Mouse (Mus musculus): ENCODE data around the gene Cyp2w1. TPM values are rescaled to one million over a fixed set of nuclear protein-coding genes. Genes with fewer than 3 reads are reported as not detected.
A peak's percentile ranks its signal among the peaks of the same experiment; 100 is the strongest.

The Cyp2w1 gene
- polyA plus RNA-seq, 1 experiment from 2014 or later, result not detected

DNA sequence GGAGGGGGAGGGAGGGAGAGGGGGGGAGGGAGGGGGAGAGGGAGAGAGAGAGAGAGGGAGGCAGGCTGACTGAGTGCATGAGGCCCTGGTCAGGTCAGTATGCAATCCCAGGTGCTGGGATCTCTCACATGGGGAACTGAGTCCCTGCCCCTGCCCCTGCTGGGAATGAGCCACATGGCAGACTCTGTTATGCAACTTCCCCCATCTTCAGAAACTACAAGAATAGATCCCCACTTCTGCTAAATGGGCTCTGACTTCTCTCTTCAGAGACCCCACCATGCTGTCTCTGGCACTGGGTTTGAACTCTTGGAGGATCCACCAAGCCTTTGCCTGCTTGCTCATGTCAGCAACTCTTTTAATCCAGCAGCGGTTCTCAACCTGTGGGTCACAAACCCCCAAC lies 13.4 kb downstream of the Cyp2w1 start:
- no peak for ATAC-seq (replicated peaks; ENCODE audit: extremely low read depth, insufficient read depth, low FRiP score)
- no peak overlapping the region for H3K27ac ChIP-seq (ENCODE audit: low read length)
- H3K4me2 ChIP-seq (ENCODE audit: low read depth, low read length), result no peak overlapping the region
- no peaks in the 10 kb centered on the region for H3K9me3 ChIP-seq (replicated peaks; ENCODE audit: control insufficient read depth, low read length)
- no peak overlapping the region for H3K9ac ChIP-seq (ENCODE audit: low read length)
- no peaks in the 10 kb centered on the region for H3K27me3 ChIP-seq (ENCODE audit: control insufficient read depth, insufficient read depth, low read length)
- H3K36me3 ChIP-seq (ENCODE audit: control insufficient read depth, insufficient read depth), result no peaks in the 10 kb centered on the region
- H3K4me1 ChIP-seq (ENCODE audit: control insufficient read depth, insufficient read depth, low read length), result peaks cover 15% of the 10 kb centered on the region
- no peak overlapping the region for H3K4me3 ChIP-seq (ENCODE audit: low read length)
- WGBS, result 71% methylated on average over 1 of the region's 1 CpGs

DNA sequence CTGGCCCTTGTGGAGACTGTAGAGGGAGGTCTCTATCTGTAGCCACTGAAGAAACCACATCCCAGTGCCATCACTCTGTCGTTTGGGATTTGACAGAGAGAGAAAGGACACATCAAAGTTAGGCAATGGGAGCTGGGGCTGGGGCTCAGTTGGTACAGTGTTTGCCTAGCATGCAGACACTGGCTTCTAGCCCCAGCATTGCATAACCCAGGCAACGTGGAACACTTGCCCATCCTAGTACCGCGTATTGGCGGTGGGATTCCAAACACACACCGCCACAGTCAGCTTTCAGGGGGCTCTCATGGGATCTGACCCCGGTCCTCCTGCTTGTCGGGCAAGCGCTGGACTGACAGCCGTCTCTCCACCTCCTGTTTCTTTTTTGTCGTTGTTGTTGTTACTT lies 14.1 kb downstream of the Cyp2w1 start:
- Histone ChIP-seq H3K36me3 (ENCODE audit: control insufficient read depth, insufficient read depth) (no peaks in the 10 kb centered on the region), H3K4me2 (ENCODE audit: low read depth, low read length) (no peak overlapping the region), H3K27ac (ENCODE audit: low read length) (no peak overlapping the region), H3K9ac (ENCODE audit: low read length) (no peak overlapping the region), H3K27me3 (ENCODE audit: control insufficient read depth, insufficient read depth, low read length) (no peaks in the 10 kb centered on the region), H3K4me3 (ENCODE audit: low read length) (no peak overlapping the region), H3K9me3 (replicated peaks; ENCODE audit: control insufficient read depth, low read length) (no peaks in the 10 kb centered on the region), H3K4me1 (ENCODE audit: control insufficient read depth, insufficient read depth, low read length) (peaks cover 22% of the 10 kb centered on the region)
- ATAC-seq (replicated peaks; ENCODE audit: extremely low read depth, insufficient read depth, low FRiP score), result no peak
- 79% methylated on average over 11 of the region's 11 CpGs for WGBS

DNA sequence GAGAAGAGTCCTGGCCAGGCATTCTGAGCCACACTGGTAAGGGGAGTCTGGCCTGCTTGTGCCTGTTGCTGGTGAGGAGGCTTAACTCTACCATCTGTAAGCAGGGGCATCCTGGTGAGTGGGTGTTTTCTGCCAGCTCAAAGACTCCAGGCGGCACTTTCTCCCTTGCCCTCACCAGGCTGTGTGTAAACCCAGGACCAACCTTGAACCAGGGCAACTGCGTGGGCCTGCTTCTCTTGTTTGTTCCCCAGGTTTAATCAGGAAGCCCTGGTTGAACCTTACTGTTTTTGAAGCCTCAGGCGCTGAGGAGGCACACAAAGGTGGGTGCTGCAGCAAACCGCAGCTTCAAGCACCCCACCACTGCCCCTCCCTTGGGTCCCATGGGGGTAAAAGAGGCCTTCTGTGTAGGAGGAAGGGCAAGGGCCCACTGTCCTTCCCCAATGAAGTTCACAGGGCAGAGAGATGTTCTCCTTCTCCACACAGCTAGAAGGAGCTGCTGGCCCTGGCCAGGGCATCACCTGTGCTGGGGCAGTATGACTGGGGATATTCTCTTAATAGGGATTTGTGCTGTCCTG lies 15.6 kb downstream of the Cyp2w1 start:
- H3K9me3 ChIP-seq (replicated peaks; ENCODE audit: control insufficient read depth, low read length), result no peaks in the 10 kb centered on the region
- no peak for ATAC-seq (replicated peaks; ENCODE audit: extremely low read depth, insufficient read depth, low FRiP score)
- H3K27ac ChIP-seq (ENCODE audit: low read length), result no peak overlapping the region
- no peak overlapping the region for H3K4me3 ChIP-seq (ENCODE audit: low read length)
- peaks cover 31% of the 10 kb centered on the region for H3K4me1 ChIP-seq (ENCODE audit: control insufficient read depth, insufficient read depth, low read length)
- H3K9ac ChIP-seq (ENCODE audit: low read length), result no peak overlapping the region
- H3K4me2 ChIP-seq (ENCODE audit: low read depth, low read length), result no peak overlapping the region
- no peaks in the 10 kb centered on the region for H3K36me3 ChIP-seq (ENCODE audit: control insufficient read depth, insufficient read depth)
- 89% methylated on average over 4 of the region's 4 CpGs for WGBS
- H3K27me3 ChIP-seq (ENCODE audit: control insufficient read depth, insufficient read depth, low read length), result no peaks in the 10 kb centered on the region

DNA sequence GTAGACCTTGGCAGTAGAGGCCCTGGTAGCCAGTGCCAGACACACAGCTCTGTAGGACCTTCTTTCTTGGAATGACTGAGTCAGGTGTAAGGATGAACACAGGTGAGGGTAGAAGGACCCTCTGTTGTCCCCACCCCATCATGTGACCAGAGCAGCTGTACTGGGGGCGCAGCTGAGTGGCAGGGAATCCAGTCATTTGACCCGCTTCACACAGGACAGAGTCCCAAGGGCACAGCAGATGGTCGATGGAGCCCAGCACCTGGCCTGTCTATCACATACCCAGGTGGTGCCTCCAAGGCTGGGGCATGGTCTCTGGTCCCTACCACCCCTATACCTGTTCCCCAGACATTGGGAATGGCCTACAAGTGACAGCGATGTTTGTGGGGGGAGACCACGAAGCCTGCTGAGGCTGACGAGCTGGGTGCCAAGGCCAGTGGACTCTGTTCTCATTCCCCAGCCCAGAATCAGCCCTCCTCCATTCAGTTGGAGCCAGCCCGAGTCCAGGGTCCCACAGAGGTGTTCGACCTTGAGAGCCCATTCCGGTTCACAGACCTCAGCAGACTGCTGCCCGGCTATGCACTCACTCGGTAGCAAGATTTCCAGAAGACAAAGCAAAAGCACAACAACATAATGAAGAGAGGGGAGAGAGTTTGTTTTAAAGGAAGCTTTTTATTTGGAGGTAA lies 16.4 kb downstream of the Cyp2w1 start:
- H3K4me2 ChIP-seq (ENCODE audit: low read depth, low read length), result no peak overlapping the region
- no peak overlapping the region for H3K9ac ChIP-seq (ENCODE audit: low read length)
- WGBS, result 82% methylated on average over 11 of the region's 11 CpGs
- no peaks in the 10 kb centered on the region for H3K27me3 ChIP-seq (ENCODE audit: control insufficient read depth, insufficient read depth, low read length)
- peaks cover 31% of the 10 kb centered on the region for H3K4me1 ChIP-seq (ENCODE audit: control insufficient read depth, insufficient read depth, low read length)
- H3K36me3 ChIP-seq (ENCODE audit: control insufficient read depth, insufficient read depth), result no peaks in the 10 kb centered on the region
- ATAC-seq (replicated peaks; ENCODE audit: extremely low read depth, insufficient read depth, low FRiP score), result no peak
- no peak overlapping the region for H3K4me3 ChIP-seq (ENCODE audit: low read length)
- H3K9me3 ChIP-seq (replicated peaks; ENCODE audit: control insufficient read depth, low read length), result no peaks in the 10 kb centered on the region
- H3K27ac ChIP-seq (ENCODE audit: low read length), result no peak overlapping the region

DNA sequence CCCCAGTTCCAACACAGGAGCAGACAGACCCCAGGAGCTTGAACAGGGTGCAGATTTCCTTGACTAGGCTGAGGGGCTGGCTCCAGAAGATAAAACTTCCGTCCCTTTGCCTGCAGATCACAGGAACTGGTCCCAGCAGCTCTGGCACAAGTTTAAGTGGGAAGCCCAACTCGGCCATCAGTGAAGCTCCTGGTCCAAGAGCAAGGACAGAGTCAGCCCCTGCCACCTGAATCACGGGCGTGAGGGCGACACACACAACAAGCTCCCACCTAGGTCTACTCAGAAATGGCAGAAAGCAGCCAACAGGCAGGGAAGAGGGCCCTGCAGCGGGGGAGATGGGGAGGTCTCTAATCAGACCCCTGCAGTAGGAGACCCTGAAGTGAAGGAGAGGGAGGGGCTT lies 17.9 kb downstream of the Cyp2w1 start:
- Histone ChIP-seq H3K27me3 (ENCODE audit: control insufficient read depth, insufficient read depth, low read length) (no peaks in the 10 kb centered on the region), H3K36me3 (ENCODE audit: control insufficient read depth, insufficient read depth) (no peaks in the 10 kb centered on the region), H3K4me2 (ENCODE audit: low read depth, low read length) (peak overlapping the region; percentile 71; the same call in 1 of the 2 replicates), H3K9ac (ENCODE audit: low read length) (peak overlapping the region; percentile 81), H3K27ac (ENCODE audit: low read length) (no peak overlapping the region), H3K4me1 (ENCODE audit: control insufficient read depth, insufficient read depth, low read length) (peaks cover 20% of the 10 kb centered on the region), H3K9me3 (replicated peaks; ENCODE audit: control insufficient read depth, low read length) (no peaks in the 10 kb centered on the region), H3K4me3 (ENCODE audit: low read length) (no peak overlapping the region)
- ATAC-seq (replicated peaks; ENCODE audit: extremely low read depth, insufficient read depth, low FRiP score), result no peak
- 76% methylated on average over 6 of the region's 6 CpGs for WGBS

DNA sequence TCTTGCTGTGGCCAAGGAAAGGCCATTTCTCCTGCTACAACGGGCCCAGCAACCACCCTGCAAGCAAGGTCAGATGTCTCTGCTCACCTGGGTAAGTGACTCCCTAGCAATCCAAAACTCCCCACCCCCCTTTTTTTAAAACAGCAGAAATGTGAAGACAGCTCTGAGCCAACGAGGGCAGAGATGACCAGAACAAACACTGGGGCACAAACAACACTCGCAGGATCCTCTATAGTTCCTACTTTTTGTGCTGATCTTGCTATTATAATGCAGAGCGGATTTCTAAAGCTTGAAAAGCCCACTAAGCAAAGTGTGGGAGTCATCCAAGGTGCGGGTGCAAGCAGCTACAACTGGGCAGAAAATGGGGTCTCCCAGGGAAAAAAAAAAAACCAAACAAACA lies 18.7 kb downstream of the Cyp2w1 start:
- H3K9ac ChIP-seq (ENCODE audit: low read length), result peak overlapping the region; percentile 81
- H3K9me3 ChIP-seq (replicated peaks; ENCODE audit: control insufficient read depth, low read length), result no peaks in the 10 kb centered on the region
- peak overlapping the region; percentile 71 for H3K4me2 ChIP-seq (ENCODE audit: low read depth, low read length)
- H3K27me3 ChIP-seq (ENCODE audit: control insufficient read depth, insufficient read depth, low read length), result no peaks in the 10 kb centered on the region
- H3K27ac ChIP-seq (ENCODE audit: low read length), result peak overlapping the region; percentile 76; the same call in 1 of the 2 replicates
- H3K4me3 ChIP-seq (ENCODE audit: low read length), result peak overlapping the region; percentile 61
- WGBS, result 70% methylated on average over 5 of the region's 5 CpGs
- no peaks in the 10 kb centered on the region for H3K36me3 ChIP-seq (ENCODE audit: control insufficient read depth, insufficient read depth)
- H3K4me1 ChIP-seq (ENCODE audit: control insufficient read depth, insufficient read depth, low read length), result peaks cover 20% of the 10 kb centered on the region
- no peak for ATAC-seq (replicated peaks; ENCODE audit: extremely low read depth, insufficient read depth, low FRiP score)

DNA sequence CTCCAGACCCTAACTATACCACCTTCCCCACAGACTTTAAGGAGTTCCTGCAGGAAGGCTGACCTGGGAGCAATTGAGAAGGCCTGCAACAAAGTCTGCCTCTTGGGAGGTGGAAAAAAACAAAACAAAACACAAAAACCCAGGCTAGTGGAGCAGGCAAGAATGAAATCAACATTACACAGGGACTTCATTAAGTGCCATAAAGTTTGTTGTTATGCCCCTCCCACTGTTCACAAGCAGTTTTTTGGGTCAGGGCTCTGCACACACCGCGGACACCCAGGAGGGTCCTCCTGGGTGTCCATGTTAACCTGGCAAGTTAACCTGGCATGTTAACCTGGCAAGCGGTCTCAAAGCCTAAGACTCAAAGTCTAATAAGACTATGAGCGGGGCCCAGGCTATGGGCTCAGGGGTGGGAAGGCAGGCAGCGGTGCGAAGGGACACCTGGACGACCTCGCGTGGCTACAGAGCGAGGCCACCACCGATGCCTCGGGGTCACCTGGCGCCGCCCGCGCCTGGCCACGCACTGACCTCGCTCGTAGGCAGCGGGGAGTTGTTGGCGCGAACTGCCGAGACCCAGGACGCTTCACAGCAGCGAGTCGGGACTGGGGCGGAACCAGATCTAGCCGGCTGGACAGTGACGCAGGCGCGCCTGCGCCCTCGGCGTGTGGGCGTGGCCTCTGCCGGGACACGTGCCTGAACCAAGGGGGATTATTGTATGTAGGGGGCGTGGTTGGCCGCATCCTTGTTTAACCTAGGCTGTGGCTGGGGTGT lies 19.4 kb downstream of the Cyp2w1 start:
- Histone ChIP-seq H3K27me3 (ENCODE audit: control insufficient read depth, insufficient read depth, low read length) (no peaks in the 10 kb centered on the region), H3K4me2 (ENCODE audit: low read depth, low read length) (peak overlapping the region; percentile 71), H3K4me1 (ENCODE audit: control insufficient read depth, insufficient read depth, low read length) (peaks cover 21% of the 10 kb centered on the region), H3K4me3 (ENCODE audit: low read length) (peak overlapping the region; percentile 61), H3K9ac (ENCODE audit: low read length) (peak overlapping the region; percentile 81), H3K36me3 (ENCODE audit: control insufficient read depth, insufficient read depth) (no peaks in the 10 kb centered on the region), H3K27ac (ENCODE audit: low read length) (peak overlapping the region; percentile 76), H3K9me3 (replicated peaks; ENCODE audit: control insufficient read depth, low read length) (no peaks in the 10 kb centered on the region)
- ATAC-seq (replicated peaks; ENCODE audit: extremely low read depth, insufficient read depth, low FRiP score), result peak; percentile 93
- 1% methylated on average over 39 of the region's 39 CpGs for WGBS

DNA sequence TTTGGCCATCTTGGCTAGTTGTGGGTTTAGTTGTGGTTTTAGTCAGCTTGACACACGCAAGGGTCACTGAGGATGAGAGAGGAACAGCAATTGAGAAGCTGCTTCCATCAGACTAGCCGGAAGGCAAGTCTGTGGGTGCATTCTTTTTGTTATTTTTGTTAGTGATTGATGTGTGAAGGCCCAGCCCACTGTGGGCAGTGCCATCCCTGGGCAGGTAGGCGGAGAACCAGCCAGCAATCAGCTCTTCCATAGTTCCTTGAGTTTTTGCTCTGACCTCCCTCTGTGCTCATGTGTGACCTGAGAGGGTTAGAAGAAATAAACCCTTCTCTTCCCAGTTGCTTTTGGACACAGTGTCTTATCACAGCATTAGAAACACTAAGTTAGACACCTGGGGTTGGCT lies 20.7 kb downstream of the Cyp2w1 start:
- H3K27me3 ChIP-seq (ENCODE audit: control insufficient read depth, insufficient read depth, low read length), result no peaks in the 10 kb centered on the region
- no peaks in the 10 kb centered on the region for H3K9me3 ChIP-seq (replicated peaks; ENCODE audit: control insufficient read depth, low read length)
- no peak overlapping the region for H3K4me3 ChIP-seq (ENCODE audit: low read length)
- WGBS, result 80% methylated on average over 3 of the region's 3 CpGs
- peaks cover 34% of the 10 kb centered on the region for H3K4me1 ChIP-seq (ENCODE audit: control insufficient read depth, insufficient read depth, low read length)
- no peak overlapping the region for H3K4me2 ChIP-seq (ENCODE audit: low read depth, low read length)
- no peaks in the 10 kb centered on the region for H3K36me3 ChIP-seq (ENCODE audit: control insufficient read depth, insufficient read depth)
- no peak for ATAC-seq (replicated peaks; ENCODE audit: extremely low read depth, insufficient read depth, low FRiP score)
- no peak overlapping the region for H3K9ac ChIP-seq (ENCODE audit: low read length)
- no peak overlapping the region for H3K27ac ChIP-seq (ENCODE audit: low read length)

DNA sequence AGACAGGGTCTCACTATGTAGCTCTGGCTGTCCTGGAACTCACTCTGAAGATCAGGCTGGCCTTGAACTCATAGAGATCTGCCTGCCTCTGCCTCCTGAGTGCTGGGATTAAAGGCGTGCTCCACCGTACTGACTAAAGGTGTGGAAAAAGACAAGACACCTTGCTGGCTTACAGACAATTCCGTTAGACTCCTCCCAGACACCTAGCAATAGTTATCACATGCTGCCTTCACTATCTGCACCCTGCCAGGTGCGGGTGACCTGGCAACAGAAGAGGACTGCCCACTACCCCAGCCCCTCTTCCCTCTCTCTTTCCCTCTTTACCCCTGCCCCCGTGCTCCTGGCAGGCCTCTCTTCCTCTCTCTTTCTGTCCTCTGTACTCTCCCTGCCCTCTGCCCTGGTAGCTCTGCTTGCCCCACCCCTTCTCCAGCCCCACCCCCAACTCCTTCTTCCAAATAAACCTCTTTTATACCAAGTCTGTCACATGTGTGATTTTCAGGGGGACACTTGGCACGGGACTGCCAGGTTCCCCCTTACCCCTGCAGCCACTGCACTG lies 21.6 kb downstream of the Cyp2w1 start:
- H3K27ac ChIP-seq (ENCODE audit: low read length), result no peak overlapping the region
- H3K27me3 ChIP-seq (ENCODE audit: control insufficient read depth, insufficient read depth, low read length), result no peaks in the 10 kb centered on the region
- no peak overlapping the region for H3K4me3 ChIP-seq (ENCODE audit: low read length)
- WGBS, result 75% methylated on average over 6 of the region's 6 CpGs
- H3K4me1 ChIP-seq (ENCODE audit: control insufficient read depth, insufficient read depth, low read length), result peaks cover 43% of the 10 kb centered on the region
- H3K4me2 ChIP-seq (ENCODE audit: low read depth, low read length), result no peak overlapping the region
- no peak overlapping the region for H3K9ac ChIP-seq (ENCODE audit: low read length)
- ATAC-seq (replicated peaks; ENCODE audit: extremely low read depth, insufficient read depth, low FRiP score), result no peak
- no peaks in the 10 kb centered on the region for H3K9me3 ChIP-seq (replicated peaks; ENCODE audit: control insufficient read depth, low read length)
- H3K36me3 ChIP-seq (ENCODE audit: control insufficient read depth, insufficient read depth), result no peaks in the 10 kb centered on the region
